Mouse (Mus musculus): ENCODE results near the gene Scd1.
A peak's percentile ranks its signal among the peaks of the same experiment; 100 is the strongest.

The Scd1 gene

GRCm38 (mm10) chr19:44365733-44366132 is 41.9 kb downstream of the Scd1 start:
- no peak for DNase-seq (ENCODE audit: low spot score in 2 of 2)

GRCm38 (mm10) chr19:44364029-44364428 is 43.6 kb downstream of the Scd1 start:
- DNase-seq (ENCODE audit: low spot score in 2 of 2), result peak in 1 of 2 experiments; percentile 24

- DNase-seq (ENCODE audit: low spot score in 2 of 2), result peak; percentile 67 to 80
These were observed 44.1 kb downstream of the Scd1 start for GRCm38 (mm10) chr19:44363529-44363928.

GRCm38 (mm10) chr19:44358700-44359099 is 49.0 kb downstream of the Scd1 start:
- DNase-seq (ENCODE audit: low spot score in 2 of 2), result no peak

GRCm38 (mm10) chr19:44351756-44352155 is 55.9 kb downstream of the Scd1 start:
- DNase-seq (ENCODE audit: low spot score in 2 of 2), result no peak

GRCm38 (mm10) chr19:44349689-44350088 is 58.0 kb downstream of the Scd1 start:
- no peak for DNase-seq (ENCODE audit: low spot score in 2 of 2)

Measured in frontal cortex, postnatal 36 days (tissue).